Mouse (Mus musculus) heart, embryonic 14.5 days (tissue): ENCODE results near the gene Gm7075. TPM values are rescaled to one million over a fixed set of nuclear protein-coding genes. Genes with fewer than 3 reads are reported as not detected.
"Not testable (repeated sequence)": the region's sequence is repeated elsewhere in the genome, so short reads cannot be mapped to it uniquely, and the experiment has no call there.

Source experiments
- ATAC-seq: fragments of 200-750 bp; cut with Nextera tagmentation; 2 replicates; pipeline ENCODE4 v1.8.0; 2017; ENCODE audit warnings: low read depth, moderate TSS enrichment; ENCODE audit not compliant: insufficient number of reproducible peaks, insufficient read depth, low FRiP score
- H3K27ac ChIP-seq, 2 experiments: fragments of 200-500 bp in 1 of 2; fragments of 300-500 bp in 1 of 2; sonication (generic) in 1 of 2; replicated peaks in 1 of 2; 2 replicates each; pipeline ENCODE4 v1.5.1; 2012 to 2014; ENCODE audit warnings: low read depth in 2 of 2, low read length in 2 of 2, control low read depth in 1 of 2, mild to moderate bottlenecking in 1 of 2, mixed read lengths in 1 of 2; ENCODE audit not compliant: control insufficient read depth in 1 of 2, insufficient read depth in 1 of 2
- H3K27me3 ChIP-seq: fragments of 300-500 bp; sonication (generic); 2 replicates; pipeline ENCODE4 v1.6.1; 2014; ENCODE audit warnings: mild to moderate bottlenecking, low read length, control low read depth; ENCODE audit not compliant: control insufficient read depth, insufficient read depth
- H3K36me3 ChIP-seq: fragments of 300-500 bp; sonication (generic); 2 replicates; pipeline ENCODE4 v1.6.1; 2014; ENCODE audit warnings: mild to moderate bottlenecking, control low read depth, low read length, mixed read lengths; ENCODE audit not compliant: control insufficient read depth, insufficient read depth
- H3K4me1 ChIP-seq, 2 experiments: fragments of 200-500 bp in 1 of 2; fragments of 300-500 bp in 1 of 2; sonication (generic) in 1 of 2; 2 replicates each; pipeline ENCODE4 v1.6.1; 2012 to 2014; ENCODE audit warnings: low read length in 2 of 2, control low read depth in 1 of 2, mixed read lengths in 1 of 2; ENCODE audit not compliant: control insufficient read depth in 2 of 2, insufficient read depth in 2 of 2
- H3K4me2 ChIP-seq: fragments of 300-500 bp; sonication (generic); 2 replicates; pipeline ENCODE4 v1.6.1; 2014; ENCODE audit warnings: mild to moderate bottlenecking, low read length
- H3K4me3 ChIP-seq, 2 experiments: fragments of 200-500 bp in 1 of 2; fragments of 300-500 bp in 1 of 2; sonication (generic) in 1 of 2; 2 replicates each; pipeline ENCODE4 v1.5.1; 2012 to 2014; ENCODE audit warnings: low read length in 2 of 2, mild to moderate bottlenecking in 2 of 2, control low read depth in 1 of 2, low read depth in 1 of 2, moderate library complexity in 1 of 2; ENCODE audit not compliant: control insufficient read depth in 1 of 2, insufficient read depth in 1 of 2
- H3K9ac ChIP-seq: fragments of 300-500 bp; sonication (generic); 2 replicates; pipeline ENCODE4 v1.6.1; 2014; ENCODE audit warnings: mild to moderate bottlenecking, low read length
- H3K9me3 ChIP-seq: fragments of 300-500 bp; sonication (generic); 2 replicates; pipeline ENCODE4 v1.6.1; 2016; ENCODE audit warnings: low read length, control low read depth; ENCODE audit not compliant: control insufficient read depth
- WGBS: fragments of 180-500 bp; shearing (Covaris S2); extraction: QIAGEN DNeasy Blood & Tissue Kit; methylation state at CpG from one replicate; pipeline ENCODE4 v1.1.7; 2014; 5-methylcytosine and 5-hydroxymethylcytosine counted together
- polyA plus RNA-seq: library from polyadenylated mRNA; unstranded; fragments of >200 nt; fragmentation: Nextera tagmentation; extraction: Ambion mirVana; gene quantifications from 2 replicates; pipeline ENCODE4 v1.2.1, GENCODE M21; 2014

Gm7075 gene
- polyA plus RNA-seq, 1 experiment from 2014 or later: not detected

GRCm38 (mm10) chr10:63396963-63397362 is 24.6 kb downstream of the Gm7075 start:
- no peak for ATAC-seq
- H3K27ac ChIP-seq: no peak overlapping the region
- H3K9me3 ChIP-seq: no peaks in the 10 kb centered on the region
- H3K9ac ChIP-seq: no peak overlapping the region
- H3K4me1 ChIP-seq: no peaks in the 10 kb centered on the region
- no peaks in the 10 kb centered on the region for H3K27me3 ChIP-seq
- 90% methylated on average over 10 of the region's 10 CpGs for WGBS
- H3K36me3 ChIP-seq: no peaks in the 10 kb centered on the region
- H3K4me2 ChIP-seq: no peak overlapping the region
- no peak overlapping the region for H3K4me3 ChIP-seq

- no peaks in the 10 kb centered on the region for H3K36me3 ChIP-seq
- H3K9ac ChIP-seq: no peak overlapping the region
- H3K4me2 ChIP-seq: no peak overlapping the region
- no peak overlapping the region for H3K4me3 ChIP-seq
- no peaks in the 10 kb centered on the region for H3K9me3 ChIP-seq
- H3K27ac ChIP-seq: no peak overlapping the region
- no peaks in the 10 kb centered on the region for H3K4me1 ChIP-seq
- H3K27me3 ChIP-seq: no peaks in the 10 kb centered on the region
- no peak for ATAC-seq
- WGBS: 83% methylated on average over 4 of the region's 4 CpGs
These were observed 32.6 kb downstream of the Gm7075 start for GRCm38 (mm10) chr10:63388948-63389347.

- ATAC-seq: no peak
- peak overlapping the region; percentile 79 for H3K9ac ChIP-seq
- peak overlapping the region; percentile 60 to 68 for H3K4me3 ChIP-seq
- WGBS: under 1% methylated on average over 10 of the region's 10 CpGs
- peak overlapping the region; percentile 85 for H3K4me2 ChIP-seq
- H3K9me3 ChIP-seq: no peaks in the 10 kb centered on the region
- 0 out of 4 replicates have a peak, but pooled peaks cover 0 to under 1% of the 10 kb centered on the region in 2 experiments for H3K4me1 ChIP-seq
- H3K27ac ChIP-seq: peak overlapping the region; percentile 82 to 87; a peak in 3 of 4 replicates
- no peaks in the 10 kb centered on the region for H3K36me3 ChIP-seq
- no peaks in the 10 kb centered on the region for H3K27me3 ChIP-seq
These were observed 34.6 kb downstream of the Gm7075 start for GRCm38 (mm10) chr10:63386991-63387390.

GRCm38 (mm10) chr10:63386444-63386843 is 35.1 kb downstream of the Gm7075 start:
- Histone ChIP-seq H3K9me3 (no peaks in the 10 kb centered on the region), H3K36me3 (no peaks in the 10 kb centered on the region), H3K4me2 (peak overlapping the region; percentile 85), H3K4me1 (peaks cover 0 to 6% of the 10 kb centered on the region in 2 experiments; a peak in 1 of 4 replicates), H3K27ac (peak overlapping the region; percentile 82 to 87), H3K27me3 (no peaks in the 10 kb centered on the region), H3K9ac (peak overlapping the region; percentile 79), H3K4me3 (peak overlapping the region; percentile 60 to 68)
- WGBS: under 1% methylated on average over 19 of the region's 19 CpGs
- peak; percentile 74 for ATAC-seq

- 0 out of 4 replicates have a peak overlapping the region, but pooled peaks of 1 of the 2 experiments have one; percentile 87 for H3K27ac ChIP-seq
- ATAC-seq, H3K9me3 ChIP-seq, H3K4me1 ChIP-seq, H3K36me3 ChIP-seq, H3K27me3 ChIP-seq: not testable (repeated sequence)
- H3K9ac ChIP-seq: peak overlapping the region; percentile 79; the same call in 1 of the 2 replicates
- peak overlapping the region; percentile 60 to 68 for H3K4me3 ChIP-seq
- H3K4me2 ChIP-seq: peak overlapping the region; percentile 85
- WGBS: 28% methylated on average over 5 of the region's 5 CpGs
These were observed 35.7 kb downstream of the Gm7075 start for GRCm38 (mm10) chr10:63385897-63386296.

GRCm38 (mm10) chr10:63382372-63383279 is 39.0 kb downstream of the Gm7075 start, which contains the start of gene Dnajc12:
TSS of gene Dnajc12 (plus strand) at chr10:63382443.
- peak within 1 kb of the TSS; percentile 59 to 61 for H3K4me3 ChIP-seq
- ATAC-seq: peak; percentile 84
- peaks cover 0 to 9% of the 10 kb centered on the region in 2 experiments; a peak in 1 of 4 replicates for H3K4me1 ChIP-seq
- peak within 1 kb of the TSS; percentile 34 to 53; a peak in 3 of 4 replicates for H3K27ac ChIP-seq
- H3K9ac ChIP-seq: peak within 1 kb of the TSS; percentile 80
- H3K36me3 ChIP-seq: no peaks in the 10 kb centered on the region
- no peaks in the 10 kb centered on the region for H3K9me3 ChIP-seq
- no peaks in the 10 kb centered on the region for H3K27me3 ChIP-seq
- H3K4me2 ChIP-seq: peak within 1 kb of the TSS; percentile 78
- under 1% methylated on average over 28 of the region's 28 CpGs for WGBS

- no peak for ATAC-seq
- Histone ChIP-seq H3K27me3 (no peaks in the 10 kb centered on the region), H3K9me3 (no peaks in the 10 kb centered on the region), H3K27ac (peak within 1 kb of the TSS; percentile 34 to 53; a peak in 3 of 4 replicates), H3K36me3 (no peaks in the 10 kb centered on the region), H3K9ac (peak within 1 kb of the TSS; percentile 80), H3K4me2 (peak within 1 kb of the TSS; percentile 78), H3K4me3 (peak within 1 kb of the TSS; percentile 59 to 61), H3K4me1 (peaks cover 0 to 9% of the 10 kb centered on the region in 2 experiments; a peak in 1 of 4 replicates)
- 4% methylated on average over 24 of the region's 24 CpGs for WGBS
These were observed 39.9 kb downstream of the Gm7075 start, which contains the start of gene Sirt1 for GRCm38 (mm10) chr10:63381498-63382280. TSS of gene Sirt1 (minus strand) at chr10:63381704.
